Mouse (Mus musculus): ENCODE measurements at regions not wholly inside any gene's neighbourhood (a gene's known extent, or its start where the extent isn't known, plus 50 kb on each side); places are given as distances from the start of the nearest gene placed in this dataset.

DNA sequence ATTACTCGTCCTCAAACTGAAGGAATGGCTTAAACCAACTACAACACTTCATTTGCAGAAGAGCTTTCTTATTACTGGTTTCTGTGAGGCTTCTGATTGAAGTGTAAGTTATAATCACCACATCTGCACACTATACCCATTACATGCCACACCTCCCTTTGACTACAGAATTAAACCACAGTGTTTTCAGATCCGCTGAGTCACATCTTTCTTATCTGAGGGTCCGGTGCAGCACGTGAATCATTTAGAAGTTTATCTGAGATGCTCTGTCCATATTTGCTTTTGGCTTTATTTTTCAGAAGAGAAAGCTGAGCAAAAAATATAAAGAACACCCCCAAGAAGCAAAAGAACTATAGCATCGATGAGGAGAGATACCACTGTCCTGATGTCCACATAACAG lies 1111.8 kb upstream of the Alcam start:
- Histone ChIP-seq H3K9ac (ENCODE audit: control insufficient read depth, low read depth, low read length, poor library complexity, severe bottlenecking) (no peak overlapping the region), H3K4me1 (ENCODE audit: control insufficient read depth in 1 of 2, insufficient read depth in 2 of 2, low read length in 2 of 2) (peaks cover 0 to 4% of the 10 kb centered on the region in 2 experiments; a peak in 1 of 4 replicates), H3K27ac (ENCODE audit: control insufficient read depth, low read depth, low read length) (no peak overlapping the region)

More for the DNA sequence above, 1111.8 kb upstream of the Alcam start:
- Histone ChIP-seq H3K36me3 (ENCODE audit: control insufficient read depth in 1 of 2, insufficient read depth in 2 of 2, low read length in 2 of 2) (peaks cover 0 to 5% of the 10 kb centered on the region in 2 experiments; a peak in 1 of 4 replicates), H3K9me3 (replicated peaks; ENCODE audit: insufficient read depth, low read length) (no peaks in the 10 kb centered on the region), H3K79me2 (ENCODE audit: control insufficient read depth, insufficient read depth, low read length, poor library complexity) (no peaks in the 10 kb centered on the region), H3K27me3 (ENCODE audit: control insufficient read depth in 1 of 2, insufficient read depth in 2 of 2, low read length in 2 of 2) (no peaks in the 10 kb centered on the region), H3K4me3 (ENCODE audit: control insufficient read depth in 1 of 2, insufficient read depth in 1 of 2, low read depth in 2 of 2, low read length in 2 of 2) (peak overlapping the region in 1 of 2 experiments; percentile 20; a peak in 1 of 4 replicates)
- peak; percentile 53 for DNase-seq (ENCODE audit: low read depth, low spot score)
- no peak for TF ChIP-seq CHD1 (IDR thresholded peaks at IDR 0.05; ENCODE audit: low read depth, low read length)
- peak; percentile 54 for TF ChIP-seq GATA1 (IDR thresholded peaks at IDR 0.05; ENCODE audit: low read depth, low read length)
- 0 out of 2 replicates have a peak, but pooled peaks have one; percentile 28 for TF ChIP-seq MAX (IDR thresholded peaks at IDR 0.05; ENCODE audit: low read length)
- TF ChIP-seq BHLHE40 (IDR thresholded peaks at IDR 0.05; ENCODE audit: borderline replicate concordance, low read depth, low read length), result peak; percentile 96
- peak; percentile 26; the same call in 1 of the 2 replicates for TF ChIP-seq MAFK (IDR thresholded peaks at IDR 0.05; ENCODE audit: borderline replicate concordance, low read depth, low read length)
- peak; percentile 66; the same call in 1 of the 2 replicates for TF ChIP-seq USF1 (IDR thresholded peaks at IDR 0.05; ENCODE audit: low read depth, low read length)
- peak; percentile 52 to 69 for TF ChIP-seq EP300 (IDR thresholded peaks at IDR 0.05; ENCODE audit: low read depth in 1 of 2, low read length in 2 of 2)
- TF ChIP-seq TCF12 (IDR thresholded peaks at IDR 0.05; ENCODE audit: low read depth, low read length), result 0 out of 2 replicates have a peak, but pooled peaks have one; percentile 38
- TF ChIP-seq UBTF (IDR thresholded peaks at IDR 0.05; ENCODE audit: borderline replicate concordance, insufficient read depth, low read depth, low read length), result no peak
- TF ChIP-seq RCOR1 (IDR thresholded peaks at IDR 0.05; ENCODE audit: low read depth, low read length), result peak; percentile 25; the same call in 1 of the 2 replicates
- TF ChIP-seq ETS1 (IDR thresholded peaks at IDR 0.05; ENCODE audit: low read depth, low read length), result peak; percentile 45; the same call in 1 of the 2 replicates
- no peak for TF ChIP-seq SMC3 (IDR thresholded peaks at IDR 0.05; ENCODE audit: low read depth, low read length)
